Mouse (Mus musculus) lung, postnatal 0 days (tissue): ENCODE results near the gene Tsku.

Source experiments
- CTCF ChIP-seq: IDR thresholded peaks from 2 replicates; pipeline ENCODE4 v1.5.1; 2016; ENCODE audit warnings: antibody characterized with exemption, mild to moderate bottlenecking
- EP300 ChIP-seq: IDR thresholded peaks from 2 replicates; pipeline ENCODE4 v1.6.1; 2016; ENCODE audit warnings: antibody characterized with exemption, mild to moderate bottlenecking, control low read depth

GRCm38 (mm10) chr7:98391351-98391936, 30.3 kb upstream of the Tsku start:
- TF ChIP-seq CTCF: no peak
- no peak for TF ChIP-seq EP300
